Mouse (Mus musculus) Patski (cell line): ENCODE data around the gene Samd5. TPM values are rescaled to one million over a fixed set of nuclear protein-coding genes. Genes with fewer than 3 reads are reported as not detected.

ENCODE experiments used
- ATAC-seq: fragments of 100-300 bp; one replicate; pipeline ENCODE4 v1.8.0; 2021
- CTCF ChIA-PET: fragments of 350-600 bp; sonication (Branson Sonifier 250); formaldehyde crosslinking; loops from one replicate; lab custom pipeline; 2022; ENCODE audit warnings: inconsistent platforms; lab: Charles Lee
- POLR2A ChIA-PET: fragments of 350-600 bp; sonication (Branson Sonifier 250); formaldehyde crosslinking; loops from one replicate; lab custom pipeline; 2022; ENCODE audit warnings: antibody characterized with exemption, inconsistent platforms; lab: Charles Lee
- DNase-seq: peaks from one replicate; pipeline ENCODE4 v3.0.0-alpha.2; 2011; ENCODE audit warnings: low read depth, low spot score
- H3K27me3 ChIP-seq: fragments of 371-371 bp; one replicate; pipeline ENCODE4 v1.5.1; 2021
- CTCF ChIP-seq: fragments of 100-300 bp; IDR thresholded peaks from one replicate; pipeline ENCODE4 v1.5.1; 2021
- in situ Hi-C: fragments of 300-500 bp; cut with MboI; formaldehyde crosslinking; loops from 3 replicates; pipeline ENCODE4 v1.11.1; 2018; ENCODE audit warnings: low pct_unique_long_range_greater_than_20kb, mixed read lengths
- polyA plus RNA-seq: library from polyadenylated mRNA; unstranded; gene quantifications from one replicate; pipeline ENCODE4 v1.2.3, GENCODE M21; 2021

Gene Samd5
- polyA plus RNA-seq, 1 experiment from 2014 or later, result 0.08 TPM

- no peak for TF ChIP-seq CTCF
- POLR2A ChIA-PET, result no interaction called here
- CTCF ChIA-PET, result interaction anchor here (0.6 kb wide), 1 partner anchor 12 kb away, joined by 3 read pairs; no protein-coding TSS in a partner anchor
- ATAC-seq (no peak), DNase-seq (no peak)
- in situ Hi-C loops, result no loop called here
- H3K27me3 ChIP-seq, result peaks cover under 1% of the 10 kb centered on the region
Measured at GRCm38 (mm10) chr10:9652946-9653345, 22.1 kb downstream of the Samd5 start.

- ATAC-seq, result peak; percentile 96
- TF ChIP-seq CTCF, result no peak
- ChIA-PET CTCF (no interaction called here), POLR2A (interaction anchor here (0.6 to 1.7 kb wide), 2 partner anchors 10 to 1308 kb away, joined by 4 to 8 read pairs; no protein-coding TSS in a partner anchor)
- DNase-seq, result peak; percentile 71
- peaks cover 14% of the 10 kb centered on the region for H3K27me3 ChIP-seq
- in situ Hi-C loops, result no loop called here
Measured at GRCm38 (mm10) chr10:9650050-9650825, 24.8 kb downstream of the Samd5 start.

GRCm38 (mm10) chr10:9648464-9648863, 26.5 kb downstream of the Samd5 start:
- no peak for DNase-seq
- no peak for ATAC-seq
- in situ Hi-C loops, result no loop called here
- no peak for TF ChIP-seq CTCF
- peaks cover 15% of the 10 kb centered on the region for H3K27me3 ChIP-seq
- CTCF ChIA-PET, result no interaction called here
- POLR2A ChIA-PET, result no interaction called here

GRCm38 (mm10) chr10:9647741-9648140, 27.3 kb downstream of the Samd5 start:
- ChIA-PET CTCF (no interaction called here), POLR2A (interaction anchor here (0.7 kb wide), 1 partner anchor 27 kb away, joined by 4 read pairs; the partner anchor contains the start of gene Samd5)
- in situ Hi-C loops, result no loop called here
- ATAC-seq (no peak), DNase-seq (no peak)
- peaks cover 15% of the 10 kb centered on the region for H3K27me3 ChIP-seq
- TF ChIP-seq CTCF, result no peak

GRCm38 (mm10) chr10:9646391-9646790, 28.6 kb downstream of the Samd5 start:
- ChIA-PET POLR2A (no interaction called here), CTCF (no interaction called here)
- in situ Hi-C loops, result no loop called here
- ATAC-seq (no peak), DNase-seq (no peak)
- H3K27me3 ChIP-seq, result peaks cover 15% of the 10 kb centered on the region
- TF ChIP-seq CTCF, result no peak

GRCm38 (mm10) chr10:9643531-9643930, 31.5 kb downstream of the Samd5 start:
- no peak for ATAC-seq
- ChIA-PET CTCF (no interaction called here), POLR2A (no interaction called here)
- in situ Hi-C loops, result no loop called here
- DNase-seq, result no peak
- no peak for TF ChIP-seq CTCF
- peaks cover 15% of the 10 kb centered on the region for H3K27me3 ChIP-seq

- POLR2A ChIA-PET, result no interaction called here
- in situ Hi-C loops, result no loop called here
- CTCF ChIA-PET, result no interaction called here
- no peak for TF ChIP-seq CTCF
- no peak for ATAC-seq
- DNase-seq, result no peak
- H3K27me3 ChIP-seq, result peaks cover 14% of the 10 kb centered on the region
Measured at GRCm38 (mm10) chr10:9642077-9642476, 32.9 kb downstream of the Samd5 start.

GRCm38 (mm10) chr10:9640678-9641077, 34.3 kb downstream of the Samd5 start:
- POLR2A ChIA-PET, result interaction anchor here (1.5 kb wide), 1 partner anchor 10 kb away, joined by 4 read pairs; no protein-coding TSS in a partner anchor
- peaks cover 6% of the 10 kb centered on the region for H3K27me3 ChIP-seq
- in situ Hi-C loops, result no loop called here
- no peak for DNase-seq
- TF ChIP-seq CTCF, result no peak
- no peak for ATAC-seq
- CTCF ChIA-PET, result no interaction called here

- ATAC-seq, result no peak
- no peak for TF ChIP-seq CTCF
- POLR2A ChIA-PET, result interaction anchor here (1.5 kb wide), 1 partner anchor 10 kb away, joined by 4 read pairs; no protein-coding TSS in a partner anchor
- H3K27me3 ChIP-seq, result no peaks in the 10 kb centered on the region
- no peak for DNase-seq
- CTCF ChIA-PET, result no interaction called here
- in situ Hi-C loops, result no loop called here
Measured at GRCm38 (mm10) chr10:9640056-9640455, 35.0 kb downstream of the Samd5 start.

GRCm38 (mm10) chr10:9625356-9625755, 49.7 kb downstream of the Samd5 start:
- peaks cover 7% of the 10 kb centered on the region for H3K27me3 ChIP-seq
- ATAC-seq, result no peak
- POLR2A ChIA-PET, result no interaction called here
- in situ Hi-C loops, result no loop called here
- DNase-seq, result no peak
- CTCF ChIA-PET, result no interaction called here
- TF ChIP-seq CTCF, result no peak

GRCm38 (mm10) chr10:9621926-9622688, 52.9 kb downstream of the Samd5 start:
- peaks cover 15% of the 10 kb centered on the region for H3K27me3 ChIP-seq
- DNase-seq (no peak), ATAC-seq (no peak)
- TF ChIP-seq CTCF, result no peak
- ChIA-PET CTCF (interaction anchor here (1.1 kb wide), 1 partner anchor 11 kb away, joined by 3 read pairs; no protein-coding TSS in a partner anchor), POLR2A (no interaction called here)
- in situ Hi-C loops, result no loop called here
